Mouse (Mus musculus): ENCODE measurements around the gene Eomes.

- TF ChIP-seq CTCF (IDR thresholded peaks at IDR 0.05) (peak; percentile 17), EP300 (IDR thresholded peaks at IDR 0.05) (no peak)
Measured at GRCm38 (mm10) chr9:118494106-118494505, 16.1 kb downstream of the Eomes start.

Data from lung, postnatal 0 days (tissue).